Mouse (Mus musculus) lung, adult 2 months (tissue): Measurements from ENCODE around the gene Cd83. TPM values are rescaled to one million over a fixed set of nuclear protein-coding genes. Genes with fewer than 3 reads are reported as not detected.

Experiments used
- DNase-seq: peaks from one replicate; pipeline ENCODE4 v3.0.0; 2022
- H3K4me1 ChIP-seq: fragments of 200-500 bp; 2 replicates; pipeline ENCODE4 v1.6.1; 2011; ENCODE audit warnings: low read length; ENCODE audit not compliant: control insufficient read depth, insufficient read depth
- H3K4me3 ChIP-seq: fragments of 200-500 bp; replicated peaks from 2 replicates; pipeline ENCODE3; 2011; ENCODE audit warnings: low read depth, mild to moderate bottlenecking, control low read depth, low read length; ENCODE audit errors: extremely low read depth
- CTCF ChIP-seq: fragments of 200-500 bp; IDR thresholded peaks from 2 replicates; pipeline ENCODE4 v1.5.1; 2011; ENCODE audit warnings: mild to moderate bottlenecking, low read length, control low read depth; ENCODE audit not compliant: insufficient read depth
- POLR2A ChIP-seq: fragments of 200-500 bp; IDR thresholded peaks from 2 replicates; pipeline ENCODE4 v1.6.1; 2011; ENCODE audit warnings: low read depth, mild to moderate bottlenecking, control low read depth, low read length, borderline replicate concordance; ENCODE audit errors: extremely low read depth
- WGBS: fragments of 180-500 bp; shearing (Covaris S2); methylation state at CpG from one replicate; pipeline ENCODE4 v1.1.7; 2018; 5-methylcytosine and 5-hydroxymethylcytosine counted together
- polyA plus RNA-seq: library from polyadenylated mRNA; depleted of rRNA; stranded (reverse); fragments of >200 nt; gene quantifications from 2 replicates; pipeline ENCODE4 v1.2.3, GENCODE M21; 2012

Gene Cd83
- polyA plus RNA-seq, 1 experiment: 6.9 TPM

DNA sequence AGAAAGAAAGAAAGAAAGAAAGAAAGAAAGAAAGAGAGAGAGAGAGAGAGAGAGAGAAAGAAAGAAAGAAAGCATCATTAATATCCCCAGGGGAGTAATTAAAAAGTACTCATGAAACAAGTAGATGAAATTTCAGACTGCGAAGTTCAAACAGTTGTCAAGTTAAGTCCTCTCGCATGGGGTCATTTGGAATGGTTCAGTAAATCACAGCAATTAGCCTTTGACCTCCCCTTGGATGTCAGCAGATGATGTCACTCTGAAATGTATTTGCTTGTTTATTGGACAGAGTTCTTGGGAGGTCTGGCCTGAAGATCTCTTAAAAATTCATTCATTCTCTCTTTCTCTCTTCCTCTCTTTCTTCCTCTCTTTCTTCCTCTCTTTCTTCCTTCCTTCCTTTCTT, 2.7 kb downstream of the Cd83 start:
- Histone ChIP-seq H3K4me1 (peaks cover 5% of the 10 kb centered on the region), H3K4me3 (no peak overlapping the region)
- DNase-seq: no peak
- 53% methylated on average over 2 of the region's 2 CpGs for WGBS
- TF ChIP-seq CTCF (no peak), POLR2A (no peak)

DNA sequence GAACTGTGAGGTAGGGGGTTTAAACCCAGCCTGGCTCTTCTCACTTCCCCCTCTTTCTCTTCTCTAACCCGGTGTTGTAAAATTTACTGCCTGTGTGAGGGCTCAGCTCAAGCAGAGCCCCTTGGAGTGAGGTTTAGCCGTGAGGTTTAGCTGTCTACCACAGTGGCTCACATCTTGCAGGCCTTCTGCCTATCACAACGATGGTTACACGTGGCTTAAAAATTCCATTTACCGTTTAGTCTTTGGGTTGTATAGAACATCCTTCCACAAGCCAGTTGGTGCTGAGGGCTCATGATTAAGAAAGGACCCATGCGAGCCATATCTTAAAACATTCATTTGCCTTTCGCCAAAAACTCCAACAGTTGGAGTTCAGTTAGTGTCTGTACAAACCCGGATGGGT, 3.5 kb downstream of the Cd83 start:
- no peak for TF ChIP-seq POLR2A
- no peak for TF ChIP-seq CTCF
- no peak overlapping the region for H3K4me3 ChIP-seq
- WGBS: 74% methylated on average over 8 of the region's 8 CpGs
- H3K4me1 ChIP-seq: peaks cover 5% of the 10 kb centered on the region
- DNase-seq: no peak

DNA sequence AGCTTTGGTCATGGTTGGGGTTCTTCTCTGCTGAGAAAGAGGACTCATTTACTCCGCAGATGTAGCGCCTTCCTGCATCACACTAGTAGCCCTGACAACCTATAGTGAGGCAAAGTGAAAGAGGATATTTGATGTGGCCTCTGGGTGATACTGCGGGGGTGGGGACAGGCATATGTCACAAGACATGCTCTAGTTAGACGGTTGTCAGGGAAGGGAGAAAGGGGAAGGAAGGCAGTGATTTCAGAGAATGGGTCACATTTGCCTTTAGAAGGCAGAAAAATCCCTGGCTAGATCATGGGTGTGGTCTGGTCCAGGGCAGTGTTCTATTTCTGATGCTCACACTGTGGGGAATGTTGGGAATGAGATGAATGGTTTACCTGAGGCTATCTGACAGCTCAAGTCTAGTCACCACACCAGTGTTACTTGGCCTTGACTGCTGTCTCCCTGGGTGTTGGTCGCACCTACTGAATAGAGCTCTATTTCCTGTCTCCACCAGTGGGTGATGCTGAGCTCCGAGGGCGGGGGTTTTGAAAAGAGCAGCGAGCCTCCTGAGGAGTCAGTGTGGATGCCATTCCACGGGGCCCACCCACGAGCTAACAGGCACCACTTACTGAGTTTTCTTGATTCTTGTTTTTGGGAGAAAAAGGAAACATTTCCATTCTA, 4.5 kb downstream of the Cd83 start:
- 64% methylated on average over 10 of the region's 10 CpGs for WGBS
- no peak overlapping the region for H3K4me3 ChIP-seq
- DNase-seq: no peak
- peaks cover 5% of the 10 kb centered on the region for H3K4me1 ChIP-seq
- TF ChIP-seq CTCF (no peak), POLR2A (no peak)

DNA sequence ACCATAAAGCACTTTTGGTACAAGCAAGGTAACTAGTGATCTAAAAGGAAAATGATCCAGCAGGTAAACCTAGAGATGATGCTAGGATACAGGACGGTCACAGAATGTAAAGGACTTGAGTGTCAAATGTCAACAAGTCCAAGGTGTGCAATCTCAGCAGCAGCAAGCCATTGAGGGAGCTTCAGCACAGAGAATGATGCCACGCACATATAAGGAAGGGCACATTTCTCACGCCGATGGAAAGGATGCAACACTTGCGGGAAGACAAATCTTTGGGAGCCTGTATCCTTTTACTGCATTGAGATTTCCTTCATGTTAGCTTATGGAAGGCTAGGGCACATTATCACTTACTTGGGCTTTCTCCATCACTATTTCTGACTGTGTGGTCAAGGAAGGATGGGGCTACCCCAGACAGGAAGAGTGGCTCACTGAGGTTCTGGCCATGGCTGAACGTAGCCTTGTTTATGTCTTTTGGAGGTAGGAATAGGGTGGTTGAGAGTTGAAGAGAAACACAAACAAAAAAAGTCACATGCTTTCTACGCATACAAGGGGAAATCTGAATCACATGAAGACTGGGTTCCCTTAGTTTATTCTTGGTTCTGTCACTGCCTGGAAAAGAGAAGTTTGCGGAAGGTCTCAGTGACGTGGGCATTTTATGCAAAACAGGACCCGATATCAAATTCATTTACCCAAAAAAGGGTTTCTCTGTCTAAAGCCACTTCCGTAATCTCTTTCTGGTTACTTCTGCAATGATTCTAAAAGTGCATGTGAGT, 5.8 kb downstream of the Cd83 start:
- WGBS: 86% methylated on average over 11 of the region's 11 CpGs
- DNase-seq: no peak

DNA sequence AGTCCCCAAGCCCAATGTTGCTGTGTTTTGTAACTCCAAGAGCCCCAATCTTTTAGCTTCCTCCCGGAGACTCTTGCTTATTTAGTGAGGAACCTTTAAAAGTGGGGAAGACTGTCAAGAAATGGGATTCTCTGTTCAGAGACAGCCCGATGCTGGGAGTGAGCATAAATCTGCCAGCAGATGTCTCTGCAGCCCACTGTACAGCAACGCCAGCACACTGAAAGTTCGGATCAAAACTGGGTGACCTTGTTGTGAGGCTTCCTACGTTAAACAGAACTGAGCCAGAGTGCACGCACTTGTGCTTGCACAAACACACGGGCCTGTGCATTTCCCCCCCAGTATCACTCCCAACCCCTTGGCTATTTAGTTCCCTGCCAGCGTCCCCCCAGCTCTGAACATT, 10.8 kb downstream of the Cd83 start:
- DNase-seq: no peak
- Histone ChIP-seq H3K4me3 (no peak overlapping the region), H3K4me1 (no peaks in the 10 kb centered on the region)
- TF ChIP-seq CTCF: peak; percentile 66
- no peak for TF ChIP-seq POLR2A
- WGBS: 30% methylated on average over 8 of the region's 8 CpGs

More for the DNA sequence above, 5.8 kb downstream of the Cd83 start:
- Histone ChIP-seq H3K4me3 (no peak overlapping the region), H3K4me1 (no peaks in the 10 kb centered on the region; the same call in 1 of the 2 replicates)
- TF ChIP-seq POLR2A (no peak), CTCF (no peak)

DNA sequence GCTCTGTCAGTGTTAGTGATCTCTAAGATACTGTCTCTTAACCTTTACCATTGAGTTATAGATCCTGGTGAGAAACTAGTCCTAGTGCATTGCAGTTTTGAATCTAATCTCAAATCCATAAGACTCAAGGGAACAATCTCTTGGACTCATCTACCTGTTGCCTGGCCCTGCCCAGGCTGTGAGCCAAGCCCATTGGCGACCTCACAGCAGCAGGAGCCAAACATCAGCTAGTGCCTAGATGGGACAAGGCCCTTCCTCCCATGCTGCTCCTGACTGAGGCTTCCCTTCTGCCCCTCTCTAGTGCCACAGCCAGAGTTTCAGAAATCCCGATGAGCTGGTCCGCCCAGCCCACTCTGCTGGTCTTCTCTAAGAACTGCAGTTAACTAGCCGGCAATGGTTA, 14.1 kb downstream of the Cd83 start:
- no peak for TF ChIP-seq POLR2A
- TF ChIP-seq CTCF: no peak
- Histone ChIP-seq H3K4me1 (no peaks in the 10 kb centered on the region), H3K4me3 (no peak overlapping the region)
- DNase-seq: no peak
- WGBS: 91% methylated on average over 4 of the region's 4 CpGs

DNA sequence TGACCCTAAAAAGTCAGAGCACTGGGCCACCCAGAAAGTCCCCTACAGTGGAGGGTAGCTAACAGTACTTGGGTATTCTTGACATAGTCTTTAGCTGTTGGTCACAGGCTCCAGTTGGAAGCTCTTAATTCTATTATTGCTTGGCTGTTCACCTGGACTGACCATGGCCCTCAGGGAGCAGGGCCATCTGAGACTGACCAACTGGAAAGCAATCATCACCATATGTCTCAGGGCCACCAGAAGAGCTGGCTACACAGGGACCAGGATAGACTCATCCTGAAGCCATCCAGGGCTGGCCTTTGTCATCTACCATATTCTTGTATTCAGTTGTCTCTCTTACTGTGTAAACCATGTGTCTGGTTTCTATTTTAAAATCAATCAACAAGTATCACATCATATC, 15.6 kb downstream of the Cd83 start:
- Histone ChIP-seq H3K4me1 (no peaks in the 10 kb centered on the region), H3K4me3 (no peak overlapping the region)
- no peak for DNase-seq
- TF ChIP-seq CTCF: no peak
- TF ChIP-seq POLR2A: no peak

DNA sequence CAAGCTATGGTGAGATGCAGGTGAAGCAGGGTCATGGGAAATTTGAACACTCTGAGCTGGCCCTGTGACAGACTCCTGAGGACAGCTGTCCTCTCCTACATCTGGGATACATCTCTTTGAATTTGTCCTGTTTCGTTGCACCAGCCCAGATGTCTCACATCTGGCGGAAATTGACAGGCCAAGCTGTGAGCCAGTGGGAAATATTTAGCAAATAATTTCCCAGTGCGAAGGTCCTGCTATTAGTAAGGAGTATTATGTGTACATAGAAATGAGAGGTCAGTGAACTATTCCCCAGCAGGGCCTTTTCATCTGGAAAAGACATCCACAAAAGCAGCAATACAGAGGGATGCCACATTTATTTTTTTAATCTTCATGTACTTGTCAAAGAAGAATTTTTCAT, 17.4 kb downstream of the Cd83 start:
- H3K4me1 ChIP-seq: no peaks in the 10 kb centered on the region; the same call in 1 of the 2 replicates
- TF ChIP-seq POLR2A (no peak), CTCF (no peak)
- no peak overlapping the region for H3K4me3 ChIP-seq
- 87% methylated on average over 3 of the region's 3 CpGs for WGBS
- DNase-seq: no peak

DNA sequence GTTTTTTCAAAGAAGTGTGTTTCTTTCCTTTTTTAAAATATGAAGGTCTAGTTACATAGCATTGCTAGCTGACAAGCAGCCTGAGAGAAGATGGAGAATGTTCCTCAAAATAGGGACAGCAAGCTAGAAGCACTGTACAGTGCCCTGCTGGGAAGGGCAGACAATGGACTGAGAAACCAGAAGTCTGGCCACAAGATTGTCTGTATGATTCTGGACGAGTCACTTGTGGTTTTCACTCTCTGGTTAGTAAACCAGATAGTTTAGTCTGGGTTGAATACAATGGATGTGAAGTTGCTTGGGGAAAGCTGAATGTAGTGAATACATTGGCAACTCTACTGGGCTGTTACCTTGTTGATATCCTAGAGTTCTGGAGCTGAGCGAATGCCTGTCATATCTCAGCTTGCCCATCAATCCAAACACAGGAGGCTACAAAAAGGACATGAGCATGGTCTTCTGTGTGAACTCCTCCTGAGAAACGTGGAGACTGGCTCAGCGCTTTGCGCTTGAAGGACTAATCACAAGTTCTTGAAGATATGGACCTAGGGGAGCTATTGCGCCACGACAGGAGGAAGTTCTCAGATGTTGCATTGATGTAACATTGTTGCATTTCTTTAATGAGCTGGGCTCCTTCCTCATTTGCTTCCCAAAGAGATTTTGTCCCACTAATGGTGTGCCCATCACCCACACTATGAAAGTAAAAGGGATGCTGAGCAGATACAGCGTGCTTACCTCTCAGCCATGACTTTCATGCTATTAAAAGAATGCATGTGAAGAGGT, 18.0 kb downstream of the Cd83 start:
- 79% methylated on average over 8 of the region's 8 CpGs for WGBS
- no peaks in the 10 kb centered on the region; the same call in 1 of the 2 replicates for H3K4me1 ChIP-seq
- TF ChIP-seq CTCF (no peak), POLR2A (no peak)
- H3K4me3 ChIP-seq: no peak overlapping the region
- DNase-seq: no peak
